Mouse (Mus musculus) hindbrain, embryonic 12.5 days (tissue): ENCODE data around the gene Zdhhc19. TPM values are rescaled to one million over a fixed set of nuclear protein-coding genes. Genes with fewer than 3 reads are reported as not detected.

Source experiments
- ATAC-seq: fragments of 200-750 bp; cut with Nextera tagmentation; 2 replicates; pipeline ENCODE4 v1.8.0; 2017; ENCODE audit warnings: moderate TSS enrichment; ENCODE audit not compliant: low FRiP score
- H3K27ac ChIP-seq: fragments of 300-500 bp; sonication (generic); 2 replicates; pipeline ENCODE4 v1.5.1; 2016; ENCODE audit warnings: mild to moderate bottlenecking
- H3K27me3 ChIP-seq: fragments of 300-500 bp; sonication (generic); 2 replicates; pipeline ENCODE4 v1.6.1; 2016; ENCODE audit warnings: mild to moderate bottlenecking
- H3K36me3 ChIP-seq: fragments of 300-500 bp; sonication (generic); 2 replicates; pipeline ENCODE4 v1.6.1; 2016; ENCODE audit warnings: mild to moderate bottlenecking
- H3K4me1 ChIP-seq: fragments of 300-500 bp; sonication (generic); 2 replicates; pipeline ENCODE4 v1.6.1; 2016
- H3K4me2 ChIP-seq: fragments of 300-500 bp; sonication (generic); replicated peaks from 2 replicates; pipeline ENCODE4 v1.6.1; 2016; ENCODE audit warnings: mild to moderate bottlenecking
- H3K4me3 ChIP-seq: fragments of 300-500 bp; sonication (generic); 2 replicates; pipeline ENCODE4 v1.5.1; 2016; ENCODE audit warnings: mild to moderate bottlenecking
- H3K9ac ChIP-seq: fragments of 300-500 bp; sonication (generic); 2 replicates; pipeline ENCODE4 v1.6.1; 2016; ENCODE audit warnings: mild to moderate bottlenecking, moderate library complexity
- H3K9me3 ChIP-seq: fragments of 300-500 bp; sonication (generic); replicated peaks from 2 replicates; pipeline ENCODE4 v1.6.1; 2016; ENCODE audit warnings: mild to moderate bottlenecking
- WGBS: fragments of 180-500 bp; shearing (Covaris S2); methylation state at CpG from one replicate; pipeline ENCODE4 v1.1.7; 2016; 5-methylcytosine and 5-hydroxymethylcytosine counted together
- polyA plus RNA-seq: library from polyadenylated mRNA; unstranded; fragments of >200 nt; fragmentation: Nextera tagmentation; extraction: Ambion mirVana; gene quantifications from 2 replicates; pipeline ENCODE4 v1.2.1, GENCODE M21; 2016

The Zdhhc19 gene
- polyA plus RNA-seq, 1 experiment from 2014 or later = not detected

DNA sequence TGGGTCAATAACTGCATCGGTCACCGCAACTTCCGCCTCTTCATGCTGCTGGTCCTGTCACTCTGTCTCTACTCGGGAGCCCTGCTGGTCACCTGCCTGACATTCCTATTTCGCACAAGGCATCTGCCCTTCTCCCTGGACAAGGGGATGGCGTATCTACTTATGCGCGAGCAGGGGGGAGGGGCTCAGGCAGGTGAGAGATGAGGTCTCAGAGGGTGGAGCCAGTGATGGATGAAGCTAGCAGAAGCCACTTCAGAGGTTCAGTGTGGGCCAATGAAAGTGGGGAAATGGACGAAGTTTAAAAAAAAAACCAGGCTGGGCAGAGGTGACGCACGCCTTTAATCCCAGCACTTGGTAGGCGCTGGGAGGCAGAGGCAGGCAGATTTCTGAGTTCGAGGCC, 2.9 kb downstream of the Zdhhc19 start:
- Histone ChIP-seq H3K4me3 (no peak overlapping the region), H3K4me2 (no peak overlapping the region), H3K9ac (no peak overlapping the region), H3K9me3 (no peaks in the 10 kb centered on the region), H3K4me1 (no peaks in the 10 kb centered on the region), H3K27ac (no peak overlapping the region), H3K36me3 (no peaks in the 10 kb centered on the region), H3K27me3 (0 out of 2 replicates have a peak, but pooled peaks cover 3% of the 10 kb centered on the region)
- no peak for ATAC-seq
- 60% methylated on average over 13 of the region's 13 CpGs for WGBS

DNA sequence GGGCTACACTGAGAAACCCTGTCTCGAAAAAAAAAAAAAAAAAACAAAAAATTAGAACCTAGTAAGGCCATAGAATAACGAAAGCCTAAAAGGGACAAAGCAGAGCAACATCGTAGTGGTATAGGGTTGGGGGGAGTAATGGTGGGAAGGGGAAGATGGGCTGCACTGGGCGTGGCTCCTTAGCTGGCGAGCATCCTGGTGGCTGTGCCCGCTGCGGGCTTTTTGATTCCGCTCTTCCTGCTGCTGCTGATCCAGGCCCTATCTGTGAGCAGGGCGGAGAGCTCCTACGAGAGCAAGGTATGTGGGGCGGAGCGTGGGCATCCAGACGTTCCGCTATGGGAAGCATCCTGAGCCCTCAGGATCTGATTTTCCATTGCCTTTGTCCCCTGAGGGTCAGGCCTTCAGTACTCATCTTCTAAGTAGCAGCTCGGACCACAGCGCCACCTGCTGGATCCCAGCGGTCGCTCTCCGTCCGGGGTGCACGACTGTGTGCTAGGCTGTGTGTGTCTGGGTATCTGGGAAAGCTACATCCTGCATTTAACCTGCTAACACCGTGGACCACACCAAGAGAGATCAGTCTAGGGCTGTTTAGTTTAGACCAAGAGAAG, 3.5 kb downstream of the Zdhhc19 start:
- peak overlapping the region; percentile 63 for H3K4me2 ChIP-seq
- H3K4me3 ChIP-seq = peak overlapping the region; percentile 37
- H3K36me3 ChIP-seq = no peaks in the 10 kb centered on the region
- H3K9me3 ChIP-seq = no peaks in the 10 kb centered on the region
- H3K9ac ChIP-seq = peak overlapping the region; percentile 59; the same call in 1 of the 2 replicates
- peak; percentile 94 for ATAC-seq
- H3K27ac ChIP-seq = no peak overlapping the region
- WGBS = 10% methylated on average over 22 of the region's 22 CpGs
- H3K4me1 ChIP-seq = no peaks in the 10 kb centered on the region
- H3K27me3 ChIP-seq = 0 out of 2 replicates have a peak, but pooled peaks cover 3% of the 10 kb centered on the region

DNA sequence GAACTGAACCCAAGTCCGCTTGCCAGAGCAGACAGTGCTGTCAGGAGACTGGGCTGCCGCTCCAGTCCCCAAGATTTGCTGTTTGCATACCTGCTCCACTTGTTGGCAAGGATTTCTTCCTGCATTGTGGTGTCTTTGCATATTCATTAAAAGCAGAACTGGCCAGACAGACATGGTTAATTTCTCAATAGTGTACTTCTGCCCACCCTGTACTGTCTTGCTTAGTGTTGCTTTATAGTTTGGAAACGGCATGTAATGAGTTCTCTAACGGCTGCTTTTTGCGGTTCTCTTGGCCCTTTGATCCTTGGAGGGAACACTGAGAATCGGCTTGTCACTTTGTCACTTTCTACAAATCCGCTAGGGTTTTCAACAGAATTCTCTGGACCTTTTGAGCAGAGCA, 5.4 kb downstream of the Zdhhc19 start:
- no peak overlapping the region for H3K4me2 ChIP-seq
- 77% methylated on average over 7 of the region's 7 CpGs for WGBS
- H3K9me3 ChIP-seq = no peaks in the 10 kb centered on the region
- no peaks in the 10 kb centered on the region for H3K36me3 ChIP-seq
- ATAC-seq = no peak
- H3K4me1 ChIP-seq = no peaks in the 10 kb centered on the region
- H3K27me3 ChIP-seq = 0 out of 2 replicates have a peak, but pooled peaks cover 3% of the 10 kb centered on the region
- no peak overlapping the region for H3K9ac ChIP-seq
- H3K4me3 ChIP-seq = no peak overlapping the region
- H3K27ac ChIP-seq = no peak overlapping the region

DNA sequence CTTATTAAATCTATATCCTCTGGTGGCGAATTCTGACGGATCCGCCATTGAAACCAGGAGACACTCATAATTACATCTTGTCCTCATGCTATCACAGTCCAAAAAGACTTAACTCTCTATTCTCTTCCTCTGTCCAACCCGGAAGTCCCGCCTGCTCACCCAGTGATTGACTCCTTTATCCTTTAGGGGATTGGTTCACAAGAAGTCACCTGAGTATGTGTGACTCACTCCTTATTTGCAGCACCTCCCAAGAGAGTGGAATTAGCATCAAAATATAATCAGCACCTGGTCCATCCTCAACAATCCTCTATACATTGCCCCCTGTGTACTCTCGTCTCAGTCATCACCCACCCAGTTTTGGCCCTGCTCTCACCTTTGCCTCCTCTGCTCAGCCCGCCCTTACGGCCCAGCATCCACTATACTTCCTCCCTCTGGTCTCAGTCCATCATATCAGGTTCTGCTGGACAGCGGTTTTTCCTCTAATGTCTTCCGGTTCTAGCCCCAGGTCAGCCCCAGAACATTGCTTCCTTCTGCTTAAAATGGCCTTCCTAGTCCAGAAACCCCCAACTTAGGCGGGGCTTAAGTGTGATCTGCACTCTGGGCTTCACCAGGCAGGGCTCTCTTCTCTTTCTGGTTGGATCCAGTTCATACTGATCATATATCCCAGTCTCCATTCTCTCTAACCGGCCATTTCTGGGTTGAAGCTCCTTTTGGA, 6.7 kb downstream of the Zdhhc19 start:
- H3K27ac ChIP-seq = no peak overlapping the region
- no peaks in the 10 kb centered on the region for H3K36me3 ChIP-seq
- 83% methylated on average over 12 of the region's 12 CpGs for WGBS
- no peaks in the 10 kb centered on the region for H3K4me1 ChIP-seq
- no peak overlapping the region for H3K4me3 ChIP-seq
- H3K9me3 ChIP-seq = no peaks in the 10 kb centered on the region
- H3K27me3 ChIP-seq = 0 out of 2 replicates have a peak, but pooled peaks cover 3% of the 10 kb centered on the region
- no peak for ATAC-seq
- H3K9ac ChIP-seq = no peak overlapping the region
- no peak overlapping the region for H3K4me2 ChIP-seq

DNA sequence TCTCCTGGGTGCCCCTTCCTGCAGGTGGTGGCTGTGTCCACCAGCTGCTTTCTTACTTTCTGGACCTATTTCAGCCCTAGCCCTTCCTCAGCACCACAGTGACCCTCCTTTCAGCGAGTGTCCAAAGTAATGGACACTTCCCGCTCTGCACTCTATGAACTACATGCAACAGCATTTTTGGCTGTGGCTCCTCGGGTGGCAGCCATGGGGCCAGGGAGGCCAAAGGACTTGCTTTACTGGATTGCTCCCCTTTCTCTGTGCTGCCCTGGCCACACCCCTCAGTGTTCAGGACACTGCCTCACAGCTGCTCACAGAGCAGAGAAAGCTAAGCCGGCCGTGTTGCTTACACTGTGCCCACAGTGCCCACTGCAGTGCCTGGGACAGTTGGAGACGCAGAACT, 7.6 kb downstream of the Zdhhc19 start:
- Histone ChIP-seq H3K4me1 (no peaks in the 10 kb centered on the region), H3K4me2 (no peak overlapping the region), H3K9ac (no peak overlapping the region), H3K27ac (no peak overlapping the region), H3K27me3 (0 out of 2 replicates have a peak, but pooled peaks cover under 1% of the 10 kb centered on the region), H3K36me3 (no peaks in the 10 kb centered on the region), H3K9me3 (no peaks in the 10 kb centered on the region), H3K4me3 (no peak overlapping the region)
- no peak for ATAC-seq
- 76% methylated on average over 6 of the region's 6 CpGs for WGBS

DNA sequence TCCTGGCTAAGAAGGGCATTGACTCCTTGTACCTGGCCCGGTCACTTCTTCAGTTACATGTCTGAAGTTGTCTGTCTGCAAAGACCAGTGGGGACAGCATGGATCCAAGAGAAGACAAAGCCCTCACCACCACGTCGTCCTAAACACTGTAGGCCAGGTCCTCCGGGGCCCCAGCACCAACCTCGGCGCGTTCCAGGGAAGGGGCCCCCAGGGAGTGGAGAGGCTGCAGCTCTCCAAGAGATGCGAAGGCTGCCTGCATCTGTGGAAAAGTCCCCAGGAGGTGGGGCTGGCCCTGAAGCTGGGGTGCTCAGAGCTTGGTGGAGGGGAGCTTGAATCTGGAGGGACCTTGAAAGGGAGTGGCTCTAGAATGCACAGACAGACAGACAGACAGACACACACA, 10.2 kb downstream of the Zdhhc19 start:
- H3K36me3 ChIP-seq = no peaks in the 10 kb centered on the region
- ATAC-seq = no peak
- WGBS = 77% methylated on average over 8 of the region's 8 CpGs
- H3K9ac ChIP-seq = no peak overlapping the region
- no peaks in the 10 kb centered on the region for H3K9me3 ChIP-seq
- peaks cover 8% of the 10 kb centered on the region for H3K4me1 ChIP-seq
- H3K27me3 ChIP-seq = no peaks in the 10 kb centered on the region
- no peak overlapping the region for H3K4me2 ChIP-seq
- H3K27ac ChIP-seq = no peak overlapping the region
- no peak overlapping the region for H3K4me3 ChIP-seq

DNA sequence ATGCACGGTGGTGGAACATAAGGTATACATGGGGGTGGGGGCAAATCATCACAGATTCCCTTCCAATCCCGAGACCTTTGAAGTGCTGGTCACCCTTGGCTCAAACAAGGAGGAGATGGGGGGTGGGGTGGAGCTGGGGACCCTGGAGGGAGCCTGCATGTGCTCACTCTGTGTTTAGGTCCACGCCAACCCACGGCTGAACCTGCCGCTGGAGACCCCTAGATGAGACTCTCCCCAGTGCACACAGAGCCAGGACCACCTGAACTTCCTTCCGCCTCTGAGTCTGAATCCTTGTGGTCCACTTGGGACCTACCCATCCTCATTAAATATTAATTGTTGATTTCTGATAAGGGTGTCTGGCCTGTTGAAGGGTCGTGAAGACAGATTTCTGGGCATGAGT, 10.8 kb downstream of the Zdhhc19 start:
- Histone ChIP-seq H3K4me2 (no peak overlapping the region), H3K27me3 (no peaks in the 10 kb centered on the region), H3K4me3 (no peak overlapping the region), H3K36me3 (no peaks in the 10 kb centered on the region), H3K9ac (no peak overlapping the region), H3K9me3 (no peaks in the 10 kb centered on the region), H3K27ac (no peak overlapping the region), H3K4me1 (peaks cover 8% of the 10 kb centered on the region)
- WGBS = 78% methylated on average over 7 of the region's 7 CpGs
- no peak for ATAC-seq

DNA sequence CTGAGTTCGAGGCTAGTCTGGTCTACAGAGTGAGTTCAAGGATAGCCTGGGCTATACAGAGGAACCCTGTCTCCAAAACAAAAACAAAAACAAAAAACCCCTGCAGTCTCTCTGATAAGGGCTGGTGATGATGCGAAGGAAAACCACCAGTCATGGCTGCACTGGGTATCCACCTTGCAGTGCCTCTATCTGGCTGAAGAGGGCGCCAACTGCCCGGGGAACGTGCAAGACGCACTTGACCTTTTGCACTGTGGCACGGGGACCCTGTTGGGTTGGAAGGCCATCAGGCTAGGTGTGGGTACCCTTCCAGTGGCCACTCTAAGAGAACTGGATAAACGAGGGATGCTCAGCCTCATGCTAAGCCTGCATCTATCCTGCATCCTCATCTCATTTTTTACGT, 11.3 kb downstream of the Zdhhc19 start:
- H3K9me3 ChIP-seq = no peaks in the 10 kb centered on the region
- H3K27me3 ChIP-seq = no peaks in the 10 kb centered on the region
- ATAC-seq = no peak
- H3K4me3 ChIP-seq = no peak overlapping the region
- H3K36me3 ChIP-seq = no peaks in the 10 kb centered on the region
- H3K9ac ChIP-seq = no peak overlapping the region
- H3K27ac ChIP-seq = no peak overlapping the region
- no peak overlapping the region for H3K4me2 ChIP-seq
- peaks cover 8% of the 10 kb centered on the region for H3K4me1 ChIP-seq
- WGBS = 22% methylated on average over 9 of the region's 9 CpGs

DNA sequence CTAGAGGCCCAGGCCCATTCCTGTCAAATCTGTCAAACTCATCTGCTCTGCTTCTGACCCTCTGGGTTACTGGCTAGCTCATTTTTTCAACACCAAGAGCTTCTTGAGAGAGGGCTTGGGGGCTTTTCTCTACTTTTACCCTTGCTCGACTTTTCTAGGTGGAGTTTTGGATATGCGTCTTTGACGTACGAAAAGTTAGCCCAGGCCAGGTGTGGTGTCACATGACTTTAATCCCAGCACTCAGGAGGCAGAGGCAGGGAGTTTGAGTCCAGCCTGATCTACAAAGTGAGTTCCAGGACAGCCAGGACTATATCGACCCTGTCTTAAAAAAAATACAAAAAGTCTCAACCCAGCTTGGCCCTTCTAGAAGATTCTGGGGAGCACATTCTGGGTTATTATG, 12.0 kb downstream of the Zdhhc19 start:
- H3K4me2 ChIP-seq = no peak overlapping the region
- H3K27me3 ChIP-seq = no peaks in the 10 kb centered on the region
- H3K4me3 ChIP-seq = no peak overlapping the region
- no peak overlapping the region for H3K9ac ChIP-seq
- H3K36me3 ChIP-seq = no peaks in the 10 kb centered on the region
- WGBS = 85% methylated on average over 5 of the region's 5 CpGs
- no peak overlapping the region for H3K27ac ChIP-seq
- no peaks in the 10 kb centered on the region for H3K9me3 ChIP-seq
- ATAC-seq = no peak
- H3K4me1 ChIP-seq = peaks cover 11% of the 10 kb centered on the region

DNA sequence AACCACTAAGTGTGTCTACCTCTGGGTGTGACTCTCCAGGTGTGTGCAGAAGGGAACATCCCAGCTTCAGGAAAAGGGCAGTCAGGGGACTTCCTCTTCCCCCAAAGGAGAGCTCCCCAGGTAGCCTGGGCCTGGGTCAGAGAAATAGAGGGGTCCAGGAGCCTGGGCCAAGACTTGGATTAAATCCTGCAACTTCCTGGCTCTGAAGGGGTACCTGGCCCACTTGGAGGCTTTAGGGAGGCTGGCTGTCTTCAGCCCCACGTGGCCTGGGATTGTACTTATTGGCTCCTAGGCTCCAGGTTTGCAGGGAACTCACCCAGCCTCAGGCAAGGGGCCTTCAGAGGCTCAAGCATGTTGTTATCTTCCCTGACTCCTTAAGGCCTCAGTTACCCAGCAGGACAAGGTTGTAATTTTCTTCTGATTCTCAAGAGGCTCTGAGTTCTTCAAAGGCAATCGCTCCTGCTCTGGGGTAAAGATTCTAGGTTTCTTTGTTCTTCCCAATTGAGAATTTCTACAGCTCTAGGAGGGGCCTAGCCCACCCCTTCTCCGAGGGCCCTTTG, 12.5 kb downstream of the Zdhhc19 start:
- WGBS = 42% methylated on average over 3 of the region's 3 CpGs

DNA sequence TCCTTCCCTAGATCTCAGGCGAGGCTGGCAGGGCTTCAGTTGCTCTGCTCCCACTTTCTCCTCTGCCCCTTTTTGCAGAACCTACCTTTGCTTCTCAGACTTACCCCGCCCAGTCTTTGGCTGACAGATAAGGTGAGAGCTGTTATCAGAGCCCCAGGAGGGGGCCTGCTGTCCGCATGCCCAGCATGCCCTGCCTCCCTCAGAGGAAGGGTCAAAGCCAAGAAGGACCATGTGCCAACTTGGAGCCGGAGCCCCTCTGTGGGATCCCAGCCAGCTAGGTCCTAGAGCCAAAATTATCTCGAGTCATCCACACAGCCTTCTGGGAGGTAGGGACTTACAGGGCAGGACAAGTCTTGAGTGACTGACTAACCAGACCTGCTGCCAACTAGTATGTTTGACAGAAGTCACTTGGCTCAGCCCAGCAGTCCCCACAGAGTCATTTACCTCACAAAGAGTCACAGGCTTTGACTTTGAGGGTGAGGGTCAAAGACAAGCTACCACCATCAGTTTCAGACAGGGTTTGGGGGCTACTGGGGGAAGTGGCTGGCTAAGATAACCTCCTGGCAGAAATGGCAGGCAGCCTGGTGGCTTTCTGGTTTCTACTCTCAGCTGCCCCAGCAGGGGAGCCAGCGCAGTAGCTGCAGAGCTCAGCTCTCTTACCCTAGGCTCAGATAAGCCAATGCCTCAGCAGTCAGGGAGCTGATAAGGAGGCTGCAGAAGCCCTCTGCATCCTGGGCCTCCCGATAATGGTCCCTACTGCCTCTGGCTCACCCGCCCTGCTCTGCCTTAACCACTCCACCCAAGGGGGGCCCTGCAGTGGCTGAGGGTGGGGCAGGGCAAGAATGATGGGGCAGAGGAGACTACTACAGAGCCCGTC, 13.2 kb downstream of the Zdhhc19 start:
- Histone ChIP-seq H3K9me3 (no peaks in the 10 kb centered on the region), H3K4me2 (no peak overlapping the region), H3K9ac (no peak overlapping the region), H3K4me1 (peaks cover 11% of the 10 kb centered on the region), H3K4me3 (no peak overlapping the region), H3K36me3 (no peaks in the 10 kb centered on the region), H3K27me3 (no peaks in the 10 kb centered on the region), H3K27ac (peak overlapping the region; percentile 37; the same call in 1 of the 2 replicates)
- WGBS = 58% methylated on average over 9 of the region's 9 CpGs
- ATAC-seq = peak; percentile 53

More for the DNA sequence above, 12.5 kb downstream of the Zdhhc19 start:
- H3K27me3 ChIP-seq = no peaks in the 10 kb centered on the region
- no peak overlapping the region for H3K27ac ChIP-seq
- H3K9me3 ChIP-seq = no peaks in the 10 kb centered on the region
- peaks cover 11% of the 10 kb centered on the region for H3K4me1 ChIP-seq
- no peak overlapping the region for H3K9ac ChIP-seq
- H3K4me2 ChIP-seq = no peak overlapping the region
- no peak overlapping the region for H3K4me3 ChIP-seq
- no peak for ATAC-seq
- H3K36me3 ChIP-seq = no peaks in the 10 kb centered on the region
